ENCODE assay signal across 29 mouse cellular contexts in genomic region chr15:37110462-37110861, GRCm38 (mm10).
"Had no signal": no experiment of that assay in that cellular context is flagged by ENCODE, and none has a peak within 500 bp of the region (broad histone marks: within the 10 kb centered on the region; RNA-seq: fewer than 3 reads in every experiment).

No protein-coding gene starts in this region.

- H3K4me2 ChIP-seq: embryonic facial prominence, embryonic 12.5 days; embryonic facial prominence, embryonic 13.5 days; embryonic facial prominence, embryonic 15.5 days; forebrain, embryonic 12.5 days; forebrain, embryonic 13.5 days; forebrain, embryonic 15.5 days had no signal

- H3K4me1 ChIP-seq: embryonic facial prominence, embryonic 12.5 days; embryonic facial prominence, embryonic 13.5 days; embryonic facial prominence, embryonic 15.5 days; forebrain, embryonic 10.5 days; forebrain, embryonic 12.5 days; forebrain, embryonic 13.5 days; forebrain, embryonic 15.5 days had no signal

- H3K27me3 ChIP-seq: embryonic facial prominence, embryonic 12.5 days; embryonic facial prominence, embryonic 13.5 days; embryonic facial prominence, embryonic 15.5 days; forebrain, embryonic 13.5 days; forebrain, embryonic 15.5 days had no signal

- ATAC-seq: forebrain, embryonic 13.5 days; forebrain, embryonic 14.5 days; forebrain, embryonic 15.5 days; forebrain, embryonic 16.5 days; forebrain, postnatal 0 days had no signal

- H3K27ac ChIP-seq: embryonic facial prominence, embryonic 10.5 days; embryonic facial prominence, embryonic 12.5 days; embryonic facial prominence, embryonic 13.5 days; embryonic facial prominence, embryonic 15.5 days; forebrain, embryonic 10.5 days; forebrain, embryonic 12.5 days; forebrain, embryonic 13.5 days; forebrain, embryonic 15.5 days; gastrocnemius, adult 2 months; heart, adult 2 months had no signal

- H3K4me3 ChIP-seq: embryonic facial prominence, embryonic 10.5 days; embryonic facial prominence, embryonic 12.5 days; embryonic facial prominence, embryonic 13.5 days; embryonic facial prominence, embryonic 15.5 days; erythroblast, embryonic 14.5 days; forebrain, embryonic 10.5 days; forebrain, embryonic 12.5 days; forebrain, embryonic 13.5 days; forebrain, embryonic 15.5 days; gastrocnemius, adult 2 months; heart, adult 2 months had no signal

- H3K9ac ChIP-seq: embryonic facial prominence, embryonic 12.5 days; embryonic facial prominence, embryonic 13.5 days; embryonic facial prominence, embryonic 15.5 days; forebrain, embryonic 12.5 days; forebrain, embryonic 13.5 days; forebrain, embryonic 15.5 days; forebrain, postnatal 0 days had no signal

- H3K9me3 ChIP-seq: embryonic facial prominence, embryonic 15.5 days; forebrain, embryonic 12.5 days; forebrain, embryonic 15.5 days had no signal

- DNase-seq: cerebellum, adult 2 months; cerebellum, adult 8-10 months; cerebellum, adult 9-10 months; cerebellum, adult 9-11 months; cerebellum, postnatal 10 days; cerebellum, postnatal 14 days; cerebellum, postnatal 25 days; cerebellum, postnatal 36 days; embryo, embryonic 11 days; forebrain, postnatal 0 days; gastrocnemius, adult 2 months; gastrocnemius, postnatal 10 days; gastrocnemius, postnatal 14 days; gastrocnemius, postnatal 25 days; gastrocnemius, postnatal 36 days; heart, adult 11 months; heart, adult 18-20 months; heart, adult 2 months had no signal

- H3K36me3 ChIP-seq: embryonic facial prominence, embryonic 10.5 days; embryonic facial prominence, embryonic 12.5 days; embryonic facial prominence, embryonic 13.5 days; embryonic facial prominence, embryonic 15.5 days; forebrain, embryonic 10.5 days; forebrain, embryonic 12.5 days; forebrain, embryonic 15.5 days had no signal
